Mouse (Mus musculus) adrenal gland, postnatal 25 days (tissue): ENCODE data around the gene H2al1f. TPM values are rescaled to one million over a fixed set of nuclear protein-coding genes. Genes with fewer than 3 reads are reported as not detected.

Experiments
- total RNA-seq: library from RNA; stranded (reverse); gene quantifications from 2 replicates; pipeline ENCODE4 v1.2.3, GENCODE M21; 2021

H2al1f gene
- total RNA-seq, 1 experiment from 2014 or later, result not detected

Other genes with a start within 250 kb of the H2al1f start
- gene H2al1a, start 15.9 kb upstream of the H2al1f start, total RNA-seq, result not detected in 2 replicates
- gene H2al1b, start 12.7 kb upstream of the H2al1f start, total RNA-seq, result not detected in 2 replicates
- not detected in 2 replicates for gene H2al1c, start 9.5 kb upstream of the H2al1f start, total RNA-seq
- gene H2al1d, start 6.3 kb upstream of the H2al1f start, total RNA-seq, result not detected in 2 replicates
- gene H2al1e, start 3.2 kb upstream of the H2al1f start, total RNA-seq, result not detected in 2 replicates
- not detected in 2 replicates for gene H2al1g, start 3.1 kb downstream of the H2al1f start, total RNA-seq
- not detected in 2 replicates for gene H2al1h, start 6.3 kb downstream of the H2al1f start, total RNA-seq
- gene H2al1i, start 9.5 kb downstream of the H2al1f start, total RNA-seq, result not detected in 2 replicates
- not detected in 2 replicates for gene H2al1j, start 12.7 kb downstream of the H2al1f start, total RNA-seq